Mouse (Mus musculus): ENCODE data around the gene Hip1. TPM values are rescaled to one million over a fixed set of nuclear protein-coding genes. Genes with fewer than 3 reads are reported as not detected.

Hip1 gene
- total and polyA plus RNA-seq, 3 experiments, result 22.2 to 29.6 (median 25.0) TPM

DNA sequence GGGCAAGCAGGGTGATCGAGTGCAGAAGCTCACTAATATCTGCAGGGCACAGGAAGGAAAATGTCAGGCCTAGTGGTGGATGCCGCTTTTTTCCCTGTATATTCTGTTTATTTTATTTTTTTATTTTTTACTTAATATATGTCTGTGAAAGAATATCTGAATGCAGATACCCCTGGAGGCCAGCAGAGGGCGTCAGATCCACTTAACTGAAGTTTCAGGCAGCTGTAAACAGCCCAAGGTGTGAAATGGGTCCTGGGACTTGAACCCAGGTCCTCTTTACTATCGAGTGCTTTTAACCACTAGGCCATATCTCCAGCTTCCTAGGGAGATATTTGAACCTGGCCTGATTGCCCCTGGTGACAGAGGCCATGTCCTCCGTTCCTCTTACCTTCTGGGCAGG lies 116.1 kb downstream of the Hip1 start:
- 72% methylated on average over 5 of the region's 5 CpGs for WGBS
- Histone ChIP-seq H3K9ac (ENCODE audit: low read depth, low read length) (no peak overlapping the region), H3K27me3 (ENCODE audit: control insufficient read depth, insufficient read depth, low read length) (no peaks in the 10 kb centered on the region), H3K4me3 (no peak overlapping the region), H3K36me3 (ENCODE audit: control insufficient read depth, insufficient read depth, low read length) (no peaks in the 10 kb centered on the region), H3K79me2 (replicated peaks; ENCODE audit: control insufficient read depth, insufficient read depth, low read length) (no peaks in the 10 kb centered on the region), H3K4me1 (ENCODE audit: control insufficient read depth, insufficient read depth, low read length) (no peaks in the 10 kb centered on the region), H3K27ac (no peak overlapping the region)
- TF ChIP-seq CTCF (IDR thresholded peaks at IDR 0.05), result peak; percentile 78
- TF ChIP-seq EP300 (IDR thresholded peaks at IDR 0.05; ENCODE audit: insufficient read depth, low read depth, low read length), result no peak
- no peak for DNase-seq
- intact Hi-C loops (cut with DNase I), result loop anchor here (1.0 kb wide), 1 partner anchor 66 kb away; no protein-coding TSS in a partner anchor

DNA sequence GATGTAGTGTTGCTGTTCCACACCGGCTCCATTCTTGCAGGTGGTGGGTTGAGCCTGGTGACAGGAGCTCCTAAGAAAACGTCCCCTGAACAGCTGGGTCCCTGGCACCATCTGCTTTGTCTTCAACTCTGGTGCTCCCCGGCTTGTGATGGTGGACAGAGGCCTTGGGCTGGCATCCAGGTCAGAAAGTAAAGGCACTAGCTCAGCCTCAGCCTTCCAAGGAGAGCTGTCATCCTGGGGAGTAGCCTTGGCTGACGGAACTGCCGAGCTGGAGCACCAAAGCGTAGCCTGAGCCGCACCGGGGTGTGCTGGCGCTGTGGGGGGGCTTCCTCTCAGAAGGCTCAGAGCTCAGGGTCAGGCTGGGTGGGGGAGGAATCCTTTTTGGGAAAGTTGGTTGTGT lies 134.7 kb downstream of the Hip1 start:
- Histone ChIP-seq H3K4me3 (no peak overlapping the region), H3K27ac (no peak overlapping the region), H3K9ac (ENCODE audit: low read depth, low read length) (no peak overlapping the region), H3K36me3 (ENCODE audit: control insufficient read depth, insufficient read depth, low read length) (no peaks in the 10 kb centered on the region), H3K79me2 (replicated peaks; ENCODE audit: control insufficient read depth, insufficient read depth, low read length) (no peaks in the 10 kb centered on the region), H3K4me1 (ENCODE audit: control insufficient read depth, insufficient read depth, low read length) (no peaks in the 10 kb centered on the region), H3K27me3 (ENCODE audit: control insufficient read depth, insufficient read depth, low read length) (no peaks in the 10 kb centered on the region)
- intact Hi-C loops (cut with DNase I), result no loop called here
- DNase-seq, result no peak
- WGBS, result 75% methylated on average over 9 of the region's 9 CpGs
- TF ChIP-seq EP300 (IDR thresholded peaks at IDR 0.05; ENCODE audit: insufficient read depth, low read depth, low read length) (no peak), POLR2A (IDR thresholded peaks at IDR 0.05; ENCODE audit: insufficient read depth, low read depth, low read length) (no peak), CTCF (IDR thresholded peaks at IDR 0.05) (no peak)

DNA sequence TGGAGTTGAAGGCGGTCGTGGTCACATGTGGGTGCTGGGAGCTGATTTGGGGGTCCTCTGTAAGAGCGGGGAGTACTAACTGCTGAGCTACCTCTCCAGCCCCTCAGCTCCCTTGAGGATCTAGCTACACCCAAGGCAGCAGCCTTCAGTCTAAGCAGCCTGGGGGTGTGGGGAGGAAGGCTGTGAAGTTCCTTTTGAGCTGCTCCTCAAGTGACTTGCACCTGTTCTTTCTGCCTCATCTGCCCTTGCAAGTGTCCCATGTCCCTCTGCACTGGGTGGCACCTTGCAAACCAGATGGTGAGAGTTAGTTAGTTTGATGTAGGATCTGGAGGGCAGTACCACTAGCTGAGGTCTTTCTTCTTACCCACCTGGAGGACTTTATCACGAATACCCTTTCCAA lies 136.8 kb downstream of the Hip1 start:
- no peaks in the 10 kb centered on the region for H3K79me2 ChIP-seq (replicated peaks; ENCODE audit: control insufficient read depth, insufficient read depth, low read length)
- H3K4me3 ChIP-seq, result no peak overlapping the region
- H3K27me3 ChIP-seq (ENCODE audit: control insufficient read depth, insufficient read depth, low read length), result no peaks in the 10 kb centered on the region
- H3K4me1 ChIP-seq (ENCODE audit: control insufficient read depth, insufficient read depth, low read length), result no peaks in the 10 kb centered on the region
- no peaks in the 10 kb centered on the region for H3K36me3 ChIP-seq (ENCODE audit: control insufficient read depth, insufficient read depth, low read length)
- no peak for TF ChIP-seq CTCF (IDR thresholded peaks at IDR 0.05)
- TF ChIP-seq EP300 (IDR thresholded peaks at IDR 0.05; ENCODE audit: insufficient read depth, low read depth, low read length), result no peak
- no peak for TF ChIP-seq POLR2A (IDR thresholded peaks at IDR 0.05; ENCODE audit: insufficient read depth, low read depth, low read length)
- H3K27ac ChIP-seq, result no peak overlapping the region
- DNase-seq, result no peak
- intact Hi-C loops (cut with DNase I), result no loop called here
- WGBS, result 91% methylated on average over 4 of the region's 4 CpGs
- no peak overlapping the region for H3K9ac ChIP-seq (ENCODE audit: low read depth, low read length)

DNA sequence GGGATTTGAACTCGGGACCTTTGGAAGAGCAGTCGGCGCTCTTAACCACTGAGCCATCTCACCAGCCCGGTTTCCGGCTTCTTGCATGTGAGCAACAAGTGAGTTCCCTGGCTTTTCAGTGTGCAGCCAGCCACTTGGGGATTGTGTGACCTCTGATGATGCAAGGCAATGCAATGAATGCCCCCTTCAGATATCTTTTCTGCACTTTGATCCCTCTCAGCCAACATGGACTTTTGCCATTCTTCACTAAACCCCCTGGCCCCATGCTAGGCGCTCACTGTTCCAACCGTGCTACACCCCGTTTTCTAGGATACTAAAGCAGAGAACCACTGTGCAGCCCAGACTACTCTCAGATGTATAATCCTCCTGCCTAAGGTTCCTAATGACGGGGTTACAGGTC lies 139.5 kb downstream of the Hip1 start:
- H3K27ac ChIP-seq, result no peak overlapping the region
- H3K36me3 ChIP-seq (ENCODE audit: control insufficient read depth, insufficient read depth, low read length), result no peaks in the 10 kb centered on the region
- H3K4me3 ChIP-seq, result no peak overlapping the region
- H3K9ac ChIP-seq (ENCODE audit: low read depth, low read length), result no peak overlapping the region
- no peak for DNase-seq
- H3K4me1 ChIP-seq (ENCODE audit: control insufficient read depth, insufficient read depth, low read length), result no peaks in the 10 kb centered on the region
- no peaks in the 10 kb centered on the region for H3K27me3 ChIP-seq (ENCODE audit: control insufficient read depth, insufficient read depth, low read length)
- no peaks in the 10 kb centered on the region for H3K79me2 ChIP-seq (replicated peaks; ENCODE audit: control insufficient read depth, insufficient read depth, low read length)
- intact Hi-C loops (cut with DNase I), result no loop called here
- TF ChIP-seq POLR2A (IDR thresholded peaks at IDR 0.05; ENCODE audit: insufficient read depth, low read depth, low read length), result no peak
- no peak for TF ChIP-seq CTCF (IDR thresholded peaks at IDR 0.05)
- no peak for TF ChIP-seq EP300 (IDR thresholded peaks at IDR 0.05; ENCODE audit: insufficient read depth, low read depth, low read length)
- 85% methylated on average over 9 of the region's 9 CpGs for WGBS

DNA sequence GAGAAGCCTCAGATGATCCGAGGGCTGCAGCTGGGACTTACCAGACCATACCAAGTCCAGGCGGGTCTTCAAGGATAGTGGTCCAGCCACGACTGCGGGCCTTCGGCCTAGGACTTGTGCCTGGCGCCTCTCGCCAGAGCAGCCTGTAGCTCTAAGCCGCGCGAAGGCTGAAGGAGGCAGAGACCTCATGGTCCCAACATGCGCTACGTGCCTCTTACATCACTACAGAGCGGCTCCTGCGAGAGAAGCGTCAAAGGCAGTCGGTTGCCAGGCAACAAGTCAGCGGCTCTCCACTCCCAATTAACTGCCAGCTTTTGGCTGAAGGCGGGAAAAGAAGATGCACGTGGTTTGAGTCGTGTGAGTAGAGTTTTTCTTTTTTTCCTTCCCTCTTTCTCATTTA lies 140.3 kb downstream of the Hip1 start:
- TF ChIP-seq POLR2A (IDR thresholded peaks at IDR 0.05; ENCODE audit: insufficient read depth, low read depth, low read length) (no peak), EP300 (IDR thresholded peaks at IDR 0.05; ENCODE audit: insufficient read depth, low read depth, low read length) (no peak), CTCF (IDR thresholded peaks at IDR 0.05) (no peak)
- Histone ChIP-seq H3K9ac (ENCODE audit: low read depth, low read length) (no peak overlapping the region), H3K27ac (no peak overlapping the region), H3K36me3 (ENCODE audit: control insufficient read depth, insufficient read depth, low read length) (no peaks in the 10 kb centered on the region), H3K4me3 (no peak overlapping the region), H3K27me3 (ENCODE audit: control insufficient read depth, insufficient read depth, low read length) (no peaks in the 10 kb centered on the region), H3K79me2 (replicated peaks; ENCODE audit: control insufficient read depth, insufficient read depth, low read length) (no peaks in the 10 kb centered on the region), H3K4me1 (ENCODE audit: control insufficient read depth, insufficient read depth, low read length) (no peaks in the 10 kb centered on the region)
- intact Hi-C loops (cut with DNase I), result loop anchor here (5.0 kb wide), 2 partner anchors 143 to 358 kb away; partner anchors contain the start of gene Hip1
- no peak for DNase-seq
- 38% methylated on average over 20 of the region's 20 CpGs for WGBS

DNA sequence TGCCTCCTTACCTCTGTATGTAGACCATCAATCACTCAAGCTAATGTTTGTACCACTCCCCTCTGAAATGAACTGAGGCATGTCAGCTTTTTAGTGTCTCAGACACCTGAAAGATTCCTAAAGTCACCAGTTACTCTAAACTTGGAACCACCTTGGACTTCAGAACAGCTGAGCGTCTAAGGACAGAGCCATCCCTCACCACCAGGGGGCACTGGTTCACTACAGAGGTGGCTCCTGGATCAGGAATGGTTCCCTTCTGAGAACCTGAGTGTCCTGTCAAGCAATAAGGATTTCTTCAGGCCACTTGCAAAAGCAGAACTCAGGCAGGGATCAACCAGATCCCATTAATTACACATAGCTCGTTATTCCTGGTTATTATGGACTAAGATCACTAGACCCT lies 144.7 kb downstream of the Hip1 start:
- no peaks in the 10 kb centered on the region for H3K27me3 ChIP-seq (ENCODE audit: control insufficient read depth, insufficient read depth, low read length)
- no peaks in the 10 kb centered on the region for H3K36me3 ChIP-seq (ENCODE audit: control insufficient read depth, insufficient read depth, low read length)
- DNase-seq, result peak; percentile 70 to 82
- H3K79me2 ChIP-seq (replicated peaks; ENCODE audit: control insufficient read depth, insufficient read depth, low read length), result no peaks in the 10 kb centered on the region
- intact Hi-C loops (cut with DNase I), result loop anchor here (1.0 to 5.0 kb wide), 4 partner anchors 94 to 362 kb away; partner anchors contain the start of gene Hip1
- peak; percentile 99; the same call in 1 of the 2 replicates for TF ChIP-seq CTCF (IDR thresholded peaks at IDR 0.05)
- TF ChIP-seq POLR2A (IDR thresholded peaks at IDR 0.05; ENCODE audit: insufficient read depth, low read depth, low read length), result no peak
- peak; percentile 70; the same call in 1 of the 2 replicates for TF ChIP-seq EP300 (IDR thresholded peaks at IDR 0.05; ENCODE audit: insufficient read depth, low read depth, low read length)
- no peak overlapping the region for H3K27ac ChIP-seq
- no peaks in the 10 kb centered on the region for H3K4me1 ChIP-seq (ENCODE audit: control insufficient read depth, insufficient read depth, low read length)
- 7% methylated on average over 2 of the region's 2 CpGs for WGBS
- H3K9ac ChIP-seq (ENCODE audit: low read depth, low read length), result no peak overlapping the region
- H3K4me3 ChIP-seq, result no peak overlapping the region

Measured in heart, adult 2 months (tissue).